Comparison of ENCODE assay signal across 10 mouse cellular contexts in genomic region chr14:25593876-25594275, GRCm38 (mm10).
DNase-seq lines count a peak whose midpoint lies in the region; ATAC-seq and TF ChIP-seq lines count a peak whose summit lies in the region.
"Had no signal": no experiment of that assay in that cellular context is flagged by ENCODE, and none has a peak within 500 bp of the region (broad histone marks: within the 10 kb centered on the region; RNA-seq: fewer than 3 reads in every experiment).

No protein-coding gene starts in this region.

- TF ChIP-seq POLR2A in spleen, adult 2 months (IDR thresholded peaks at IDR 0.05; ENCODE audit: low read depth, low read length): no peak

- no peaks in the 10 kb centered on the region for H3K9me3 ChIP-seq in embryonic facial prominence, embryonic 14.5 days (ENCODE audit: control insufficient read depth, low read length)
- no peaks in the 10 kb centered on the region for H3K9me3 ChIP-seq in hindbrain, embryonic 16.5 days (ENCODE audit: control insufficient read depth, low read length)
- no peaks in the 10 kb centered on the region for H3K9me3 ChIP-seq in neural tube, embryonic 13.5 days
- H3K9me3 ChIP-seq: heart, embryonic 10.5 days had no signal

- peak; percentile 30 for ATAC-seq in embryonic facial prominence, embryonic 14.5 days (ENCODE audit: low read depth)
- no peak for ATAC-seq in hindbrain, embryonic 16.5 days
- ATAC-seq in neural tube, embryonic 13.5 days (ENCODE audit: low read depth): no peak
- ATAC-seq: liver, postnatal 0 days had no signal

- intact Hi-C loops in left cerebral cortex, postnatal 36 days (cut with DNase I): no loop called here
- intact Hi-C loops in left cerebral cortex, postnatal 4 days (cut with DNase I): no loop called here

- H3K4me1 ChIP-seq in spleen, adult 2 months (ENCODE audit: control insufficient read depth, insufficient read depth, insufficient read length): peaks cover 12% of the 10 kb centered on the region
- H3K4me1 ChIP-seq in embryonic facial prominence, embryonic 14.5 days (ENCODE audit: control insufficient read depth, insufficient read depth, low read length): peaks cover 33% of the 10 kb centered on the region
- H3K4me1 ChIP-seq in hindbrain, embryonic 16.5 days (ENCODE audit: control insufficient read depth, insufficient read depth, low read depth, low read length): peaks cover 29% of the 10 kb centered on the region
- H3K4me1 ChIP-seq in neural tube, embryonic 13.5 days (replicated peaks): peaks cover 62% of the 10 kb centered on the region

- WGBS in spleen, adult 2 months: 52% methylated on average over 8 of the region's 8 CpGs
- 58% methylated on average over 8 of the region's 8 CpGs for WGBS in embryonic facial prominence, embryonic 14.5 days
- WGBS in hindbrain, embryonic 16.5 days: 50% methylated on average over 8 of the region's 8 CpGs
- 55% methylated on average over 8 of the region's 8 CpGs for WGBS in neural tube, embryonic 13.5 days

- DNase-seq in spleen, adult 2 months (ENCODE audit: low read depth in 1 of 2, low spot score in 2 of 2): peak; percentile 37 to 76
- no peak for DNase-seq in spleen, postnatal 4 days (ENCODE audit: low spot score in 2 of 2)
- DNase-seq in embryonic facial prominence, embryonic 14.5 days (ENCODE audit: low spot score): peak; percentile 53
- no peak for DNase-seq in left cerebral cortex, postnatal 36 days (ENCODE audit: low spot score in 2 of 2)
- no peak for DNase-seq in left cerebral cortex, postnatal 4 days
- no peak for DNase-seq in ovary, postnatal 10 days (ENCODE audit: low spot score)
- DNase-seq: liver, postnatal 0 days had no signal

- TF ChIP-seq CTCF in spleen, adult 2 months (IDR thresholded peaks at IDR 0.05; ENCODE audit: extremely low read depth, insufficient read depth, insufficient read length, insufficient replicate concordance): no peak

- no peak overlapping the region for H3K4me3 ChIP-seq in spleen, adult 2 months (ENCODE audit: extremely low read depth, insufficient read depth, insufficient read length)
- no peak overlapping the region for H3K4me3 ChIP-seq in embryonic facial prominence, embryonic 14.5 days (ENCODE audit: low read depth, low read length)
- no peak overlapping the region for H3K4me3 ChIP-seq in hindbrain, embryonic 16.5 days (ENCODE audit: low read length)
- H3K4me3 ChIP-seq in neural tube, embryonic 13.5 days: no peak overlapping the region
- H3K4me3 ChIP-seq: heart, embryonic 10.5 days had no signal

- no peak overlapping the region for H3K4me2 ChIP-seq in embryonic facial prominence, embryonic 14.5 days (ENCODE audit: low read depth, low read length)
- no peak overlapping the region for H3K4me2 ChIP-seq in hindbrain, embryonic 16.5 days (ENCODE audit: low read length)
- H3K4me2 ChIP-seq in neural tube, embryonic 13.5 days: no peak overlapping the region

- no peak overlapping the region for H3K9ac ChIP-seq in embryonic facial prominence, embryonic 14.5 days (ENCODE audit: low read depth, low read length)
- 0 out of 2 replicates have a peak overlapping the region, but pooled peaks have one; percentile 23 for H3K9ac ChIP-seq in hindbrain, embryonic 16.5 days (ENCODE audit: low read depth, low read length)
- H3K9ac ChIP-seq in neural tube, embryonic 13.5 days: no peak overlapping the region; the same call in 1 of the 2 replicates
- H3K9ac ChIP-seq: liver, postnatal 0 days had no signal

- no peaks in the 10 kb centered on the region for H3K27me3 ChIP-seq in spleen, adult 2 months (ENCODE audit: control insufficient read depth, insufficient read depth, low read length)
- no peaks in the 10 kb centered on the region for H3K27me3 ChIP-seq in embryonic facial prominence, embryonic 14.5 days (replicated peaks; ENCODE audit: control insufficient read depth, insufficient read depth, low read length)
- no peaks in the 10 kb centered on the region for H3K27me3 ChIP-seq in hindbrain, embryonic 16.5 days (replicated peaks; ENCODE audit: control insufficient read depth, insufficient read depth, low read length)
- no peaks in the 10 kb centered on the region for H3K27me3 ChIP-seq in neural tube, embryonic 13.5 days

- peaks cover 3% of the 10 kb centered on the region; the same call in 1 of the 2 replicates for H3K36me3 ChIP-seq in spleen, adult 2 months (ENCODE audit: control insufficient read depth, insufficient read depth, low read length)
- H3K36me3 ChIP-seq in embryonic facial prominence, embryonic 14.5 days (ENCODE audit: control insufficient read depth, insufficient read depth, low read length): peaks cover 14% of the 10 kb centered on the region
- no peaks in the 10 kb centered on the region for H3K36me3 ChIP-seq in hindbrain, embryonic 16.5 days (ENCODE audit: control insufficient read depth, insufficient read depth, low read length)
- peaks cover 24% of the 10 kb centered on the region for H3K36me3 ChIP-seq in neural tube, embryonic 13.5 days

- H3K27ac ChIP-seq in spleen, adult 2 months (ENCODE audit: insufficient read depth, low read length): peak overlapping the region; percentile 26; the same call in 1 of the 2 replicates
- peak overlapping the region; percentile 73 for H3K27ac ChIP-seq in embryonic facial prominence, embryonic 14.5 days (replicated peaks; ENCODE audit: low read depth, low read length)
- peak overlapping the region; percentile 67; the same call in 1 of the 2 replicates for H3K27ac ChIP-seq in hindbrain, embryonic 16.5 days (ENCODE audit: low read depth, low read length)
- peak overlapping the region; percentile 65 for H3K27ac ChIP-seq in neural tube, embryonic 13.5 days (replicated peaks)

Comparison
In these comparisons a context has a peak if more than half of its experiments do, and no peak if none do; other contexts are left out.
1. DNase-seq: peak in spleen, adult 2 months (2 of 2) and embryonic facial prominence, embryonic 14.5 days (single experiment); none in spleen, postnatal 4 days (0 of 2), left cerebral cortex, postnatal 36 days (0 of 2), left cerebral cortex, postnatal 4 days (single experiment) and ovary, postnatal 10 days (single experiment).
2. Peak in every context shown above with its lines, with median percentiles within 50 percentile points of each other: H3K27ac ChIP-seq.